Mouse (Mus musculus): ENCODE measurements around the gene Shmt2. TPM values are rescaled to one million over a fixed set of nuclear protein-coding genes. Genes with fewer than 3 reads are reported as not detected.

The Shmt2 gene
- polyA plus RNA-seq, 1 experiment from 2014 or later, result 38.9 TPM

DNA sequence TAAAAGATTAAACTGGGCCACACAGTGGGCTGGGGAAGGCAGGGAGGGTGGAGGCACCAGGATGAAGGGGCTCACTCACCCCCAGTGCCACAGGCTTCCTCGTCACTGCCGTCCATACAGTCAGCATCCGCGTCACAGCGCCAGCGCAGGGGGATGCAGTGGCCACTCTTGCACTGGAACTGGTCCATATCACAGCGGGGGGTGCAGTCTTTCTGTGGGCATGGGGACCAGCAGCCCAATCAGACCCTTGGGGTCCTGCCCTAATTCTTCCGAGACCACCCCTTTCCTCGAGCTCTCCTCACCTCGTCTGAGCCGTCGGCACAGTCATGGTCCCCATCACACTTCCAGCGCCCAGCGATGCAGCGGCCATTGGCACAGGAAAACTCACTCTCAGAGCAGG is 26.0 kb upstream of the Shmt2 start:
- no peak for DNase-seq (ENCODE audit: low spot score)
- 95% methylated on average over 15 of the region's 15 CpGs for WGBS
- TF ChIP-seq CTCF (IDR thresholded peaks at IDR 0.05; ENCODE audit: low read depth), result no peak
- no peak for TF ChIP-seq EP300 (optimal IDR thresholded peaks at IDR 0.05)
- Histone ChIP-seq H3K9ac (ENCODE audit: low read length) (no peak overlapping the region), H3K27me3 (ENCODE audit: control insufficient read depth, insufficient read depth, low read length) (no peaks in the 10 kb centered on the region), H3K9me3 (ENCODE audit: control insufficient read depth, low read length) (no peaks in the 10 kb centered on the region), H3K4me3 (ENCODE audit: low read depth, low read length) (no peak overlapping the region), H3K4me2 (replicated peaks; ENCODE audit: low read depth) (no peak overlapping the region), H3K36me3 (ENCODE audit: control insufficient read depth, insufficient read depth, low read length) (peaks cover 50% of the 10 kb centered on the region), H3K4me1 (replicated peaks; ENCODE audit: control insufficient read depth, insufficient read depth) (no peaks in the 10 kb centered on the region), H3K27ac (replicated peaks) (no peak overlapping the region)
- no peak for ATAC-seq (ENCODE audit: low FRiP score, low TSS enrichment)

- Histone ChIP-seq H3K4me3 (ENCODE audit: low read depth, low read length) (no peak overlapping the region), H3K27ac (replicated peaks) (no peak overlapping the region), H3K9me3 (ENCODE audit: control insufficient read depth, low read length) (no peaks in the 10 kb centered on the region), H3K4me2 (replicated peaks; ENCODE audit: low read depth) (no peak overlapping the region), H3K27me3 (ENCODE audit: control insufficient read depth, insufficient read depth, low read length) (no peaks in the 10 kb centered on the region), H3K36me3 (ENCODE audit: control insufficient read depth, insufficient read depth, low read length) (peaks cover 46% of the 10 kb centered on the region), H3K4me1 (replicated peaks; ENCODE audit: control insufficient read depth, insufficient read depth) (no peaks in the 10 kb centered on the region), H3K9ac (ENCODE audit: low read length) (no peak overlapping the region)
- DNase-seq (ENCODE audit: low spot score) (no peak), ATAC-seq (ENCODE audit: low FRiP score, low TSS enrichment) (no peak)
- TF ChIP-seq CTCF (IDR thresholded peaks at IDR 0.05; ENCODE audit: low read depth) (peak; percentile 66), EP300 (optimal IDR thresholded peaks at IDR 0.05) (no peak)
- 89% methylated on average over 7 of the region's 7 CpGs for WGBS
Measured at GRCm38 (mm10) chr10:127546505-127546904, 24.3 kb upstream of the Shmt2 start.

- WGBS, result 86% methylated on average over 20 of the region's 20 CpGs
- H3K4me2 ChIP-seq (replicated peaks; ENCODE audit: low read depth), result no peak overlapping the region
- DNase-seq (ENCODE audit: low spot score), result no peak
- no peak overlapping the region for H3K27ac ChIP-seq (replicated peaks)
- H3K9ac ChIP-seq (ENCODE audit: low read length), result no peak overlapping the region
- H3K36me3 ChIP-seq (ENCODE audit: control insufficient read depth, insufficient read depth, low read length), result peaks cover 46% of the 10 kb centered on the region
- no peak overlapping the region for H3K4me3 ChIP-seq (ENCODE audit: low read depth, low read length)
- H3K27me3 ChIP-seq (ENCODE audit: control insufficient read depth, insufficient read depth, low read length), result no peaks in the 10 kb centered on the region
- ATAC-seq (ENCODE audit: low FRiP score, low TSS enrichment), result no peak
- no peaks in the 10 kb centered on the region for H3K9me3 ChIP-seq (ENCODE audit: control insufficient read depth, low read length)
- no peak for TF ChIP-seq CTCF (IDR thresholded peaks at IDR 0.05; ENCODE audit: low read depth)
- TF ChIP-seq EP300 (optimal IDR thresholded peaks at IDR 0.05), result no peak
- no peaks in the 10 kb centered on the region for H3K4me1 ChIP-seq (replicated peaks; ENCODE audit: control insufficient read depth, insufficient read depth)
Measured at GRCm38 (mm10) chr10:127544375-127544774, 22.1 kb upstream of the Shmt2 start.

DNA sequence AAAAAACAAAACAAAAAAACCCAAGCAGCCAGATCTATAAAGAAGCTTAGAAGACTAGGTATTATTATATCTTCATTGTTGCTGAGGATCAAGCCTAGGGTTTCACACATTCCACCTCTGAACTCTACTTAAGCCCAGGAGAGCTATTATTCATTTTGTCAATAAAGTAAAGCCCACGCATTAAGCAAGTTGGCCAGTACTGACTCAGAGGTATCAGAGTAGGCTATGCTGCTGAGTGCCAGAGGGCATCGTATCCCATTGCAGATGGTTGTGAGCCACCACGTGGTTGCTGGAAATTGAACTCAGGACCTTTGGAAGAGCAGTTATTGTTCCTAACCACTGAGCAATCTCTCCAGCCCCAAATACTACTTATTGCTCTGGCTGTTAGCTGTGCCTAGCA is 21.7 kb upstream of the Shmt2 start:
- Histone ChIP-seq H3K27me3 (ENCODE audit: control insufficient read depth, insufficient read depth, low read length) (no peaks in the 10 kb centered on the region), H3K4me1 (replicated peaks; ENCODE audit: control insufficient read depth, insufficient read depth) (no peaks in the 10 kb centered on the region), H3K4me3 (ENCODE audit: low read depth, low read length) (no peak overlapping the region), H3K36me3 (ENCODE audit: control insufficient read depth, insufficient read depth, low read length) (peaks cover 47% of the 10 kb centered on the region), H3K4me2 (replicated peaks; ENCODE audit: low read depth) (no peak overlapping the region), H3K9me3 (ENCODE audit: control insufficient read depth, low read length) (no peaks in the 10 kb centered on the region), H3K9ac (ENCODE audit: low read length) (no peak overlapping the region), H3K27ac (replicated peaks) (no peak overlapping the region)
- TF ChIP-seq CTCF (IDR thresholded peaks at IDR 0.05; ENCODE audit: low read depth), result no peak
- TF ChIP-seq EP300 (optimal IDR thresholded peaks at IDR 0.05), result no peak
- 55% methylated on average over 3 of the region's 3 CpGs for WGBS
- DNase-seq (ENCODE audit: low spot score) (no peak), ATAC-seq (ENCODE audit: low FRiP score, low TSS enrichment) (no peak)

DNA sequence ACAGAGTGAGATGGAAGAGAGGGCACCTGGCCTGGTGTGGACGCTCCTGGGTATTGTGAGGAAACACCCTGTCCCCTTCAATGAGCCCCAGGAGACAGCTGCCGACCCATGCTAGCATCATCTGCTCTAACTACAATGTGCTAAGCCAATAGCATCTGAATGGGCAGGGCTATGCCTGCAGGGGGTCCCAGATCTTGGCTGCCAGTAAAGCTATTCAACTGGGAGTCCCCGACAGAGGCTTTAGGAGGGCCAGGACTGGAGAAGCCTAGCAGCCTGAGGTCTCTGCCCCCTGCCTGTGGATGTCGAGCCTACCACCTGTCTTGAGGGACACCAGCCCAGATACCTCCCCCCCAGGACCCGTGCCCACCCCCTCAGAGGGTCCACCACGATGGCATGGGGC is 20.5 kb upstream of the Shmt2 start:
- Histone ChIP-seq H3K27ac (replicated peaks) (no peak overlapping the region), H3K27me3 (ENCODE audit: control insufficient read depth, insufficient read depth, low read length) (no peaks in the 10 kb centered on the region), H3K4me3 (ENCODE audit: low read depth, low read length) (no peak overlapping the region), H3K9ac (ENCODE audit: low read length) (no peak overlapping the region), H3K4me2 (replicated peaks; ENCODE audit: low read depth) (no peak overlapping the region), H3K36me3 (ENCODE audit: control insufficient read depth, insufficient read depth, low read length) (peaks cover 47% of the 10 kb centered on the region), H3K4me1 (replicated peaks; ENCODE audit: control insufficient read depth, insufficient read depth) (no peaks in the 10 kb centered on the region), H3K9me3 (ENCODE audit: control insufficient read depth, low read length) (no peaks in the 10 kb centered on the region)
- ATAC-seq (ENCODE audit: low FRiP score, low TSS enrichment), result no peak
- DNase-seq (ENCODE audit: low spot score), result no peak
- TF ChIP-seq EP300 (optimal IDR thresholded peaks at IDR 0.05) (no peak), CTCF (IDR thresholded peaks at IDR 0.05; ENCODE audit: low read depth) (no peak)
- 63% methylated on average over 6 of the region's 6 CpGs for WGBS

GRCm38 (mm10) chr10:127542084-127542483 is 19.8 kb upstream of the Shmt2 start:
- WGBS, result 87% methylated on average over 13 of the region's 13 CpGs
- H3K36me3 ChIP-seq (ENCODE audit: control insufficient read depth, insufficient read depth, low read length), result peaks cover 41% of the 10 kb centered on the region
- H3K4me1 ChIP-seq (replicated peaks; ENCODE audit: control insufficient read depth, insufficient read depth), result no peaks in the 10 kb centered on the region
- no peaks in the 10 kb centered on the region for H3K27me3 ChIP-seq (ENCODE audit: control insufficient read depth, insufficient read depth, low read length)
- H3K9me3 ChIP-seq (ENCODE audit: control insufficient read depth, low read length), result no peaks in the 10 kb centered on the region
- H3K27ac ChIP-seq (replicated peaks), result no peak overlapping the region
- DNase-seq (ENCODE audit: low spot score), result no peak
- no peak for ATAC-seq (ENCODE audit: low FRiP score, low TSS enrichment)
- H3K4me3 ChIP-seq (ENCODE audit: low read depth, low read length), result no peak overlapping the region
- TF ChIP-seq CTCF (IDR thresholded peaks at IDR 0.05; ENCODE audit: low read depth), result no peak
- TF ChIP-seq EP300 (optimal IDR thresholded peaks at IDR 0.05), result no peak
- no peak overlapping the region for H3K9ac ChIP-seq (ENCODE audit: low read length)
- no peak overlapping the region for H3K4me2 ChIP-seq (replicated peaks; ENCODE audit: low read depth)

Data from stomach, postnatal 0 days (tissue).